Mouse (Mus musculus) olfactory bulb, adult 2 months (tissue): ENCODE measurements around the gene Pde4b.

Source experiments
- CTCF ChIP-seq: fragments of 200-500 bp; IDR thresholded peaks from 2 replicates; pipeline ENCODE4 v1.5.1; 2012; ENCODE audit warnings: low read depth, mild to moderate bottlenecking, low read length, moderate library complexity; ENCODE audit not compliant: insufficient read depth
- POLR2A ChIP-seq: fragments of 200-500 bp; IDR thresholded peaks from 2 replicates; pipeline ENCODE4 v1.6.1; 2012; ENCODE audit warnings: mild to moderate bottlenecking, low read depth, low read length, moderate library complexity; ENCODE audit not compliant: insufficient read depth

GRCm38 (mm10) chr4:102351476-102352475 lies 264.4 kb downstream of the Pde4b start:
- TF ChIP-seq POLR2A: no peak
- no peak for TF ChIP-seq CTCF
